Mouse (Mus musculus) urinary bladder, adult 2 months (tissue): ENCODE measurements around the gene Chd6. TPM values are rescaled to one million over a fixed set of nuclear protein-coding genes. Genes with fewer than 3 reads are reported as not detected.

Source experiments
- DNase-seq: peaks from one replicate; pipeline ENCODE4 v3.0.0; 2022; ENCODE audit warnings: low spot score
- polyA plus RNA-seq: library from polyadenylated mRNA; depleted of rRNA; stranded (reverse); fragments of >200 nt; gene quantifications from 2 replicates; pipeline ENCODE4 v1.2.3, GENCODE M21; 2012

Gene Chd6
- polyA plus RNA-seq, 1 experiment, result 26.4 TPM

GRCm38 (mm10) chr2:161075553-161075952 is 33.3 kb downstream of the Chd6 start:
- DNase-seq, result no peak

DNA sequence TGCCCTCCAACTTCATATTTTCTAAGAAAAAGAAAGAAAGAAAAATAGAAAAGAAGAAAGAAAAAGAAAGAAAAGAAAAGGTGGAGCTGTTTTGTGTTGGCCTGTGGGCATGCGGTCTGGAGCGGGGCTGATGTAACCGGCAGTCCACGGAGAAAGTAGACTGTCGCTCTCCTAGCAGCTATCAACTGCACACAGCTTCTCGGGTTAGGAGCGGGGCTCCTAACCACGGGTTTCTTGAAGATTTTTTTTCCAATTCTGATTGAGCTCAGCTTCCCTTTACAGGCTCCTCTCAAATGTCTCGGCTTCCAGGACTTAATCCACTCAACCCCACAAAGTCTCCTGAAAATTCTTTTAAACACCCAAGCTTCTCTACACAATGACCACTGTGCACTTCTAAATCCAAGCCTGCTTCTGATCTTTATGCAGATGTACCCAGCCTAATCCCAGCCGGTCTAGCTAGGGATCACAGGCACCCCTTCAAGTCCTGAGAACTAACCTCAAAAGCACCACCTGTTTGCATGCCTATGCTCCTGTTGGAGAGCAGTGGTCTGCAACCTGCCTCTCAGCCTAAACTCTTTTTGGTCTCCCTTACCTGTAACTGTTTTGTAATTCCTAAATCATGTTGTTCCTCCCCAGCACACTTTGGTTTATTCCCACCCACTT is 42.6 kb downstream of the Chd6 start:
- no peak for DNase-seq

GRCm38 (mm10) chr2:161065594-161065993 is 43.3 kb downstream of the Chd6 start:
- DNase-seq, result no peak

DNA sequence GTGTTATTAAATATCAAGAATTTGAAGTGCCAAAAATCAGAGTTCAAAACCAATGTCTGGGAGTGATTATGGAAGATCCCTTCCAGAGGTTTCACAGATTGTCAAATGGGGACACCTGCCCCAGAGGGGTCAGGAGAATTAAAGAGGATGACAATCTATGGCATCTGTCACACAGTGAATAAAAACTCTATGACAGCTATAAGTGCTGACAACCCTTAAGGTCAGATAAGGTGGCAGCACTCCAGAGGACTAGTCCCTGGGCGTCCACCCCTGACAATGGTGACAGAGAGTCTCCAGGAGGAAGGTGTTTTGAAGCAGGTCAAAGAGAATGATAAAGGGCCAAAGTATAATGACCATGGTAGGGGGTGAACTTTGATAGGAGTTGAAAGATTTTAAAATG is 44.0 kb downstream of the Chd6 start:
- DNase-seq, result no peak

DNA sequence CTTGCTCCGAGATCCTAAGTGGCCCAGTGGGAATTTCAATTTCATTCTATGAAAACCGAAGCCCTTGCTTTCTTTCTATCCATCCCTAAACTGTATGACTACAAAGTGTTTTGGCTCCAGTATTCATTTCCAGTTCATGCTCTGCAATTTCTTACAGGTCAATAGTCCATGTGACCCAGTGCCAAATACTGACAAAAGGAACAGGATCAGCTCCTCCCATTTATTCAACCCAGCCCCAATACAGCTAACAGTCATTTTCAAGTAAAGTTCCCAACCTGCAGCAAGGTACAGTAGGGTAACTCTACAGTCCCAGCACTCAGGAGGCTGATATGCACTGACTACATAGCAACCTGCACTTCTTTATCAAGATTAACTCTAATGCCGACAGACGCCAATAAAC is 50.0 kb downstream of the Chd6 start:
- no peak for DNase-seq

DNA sequence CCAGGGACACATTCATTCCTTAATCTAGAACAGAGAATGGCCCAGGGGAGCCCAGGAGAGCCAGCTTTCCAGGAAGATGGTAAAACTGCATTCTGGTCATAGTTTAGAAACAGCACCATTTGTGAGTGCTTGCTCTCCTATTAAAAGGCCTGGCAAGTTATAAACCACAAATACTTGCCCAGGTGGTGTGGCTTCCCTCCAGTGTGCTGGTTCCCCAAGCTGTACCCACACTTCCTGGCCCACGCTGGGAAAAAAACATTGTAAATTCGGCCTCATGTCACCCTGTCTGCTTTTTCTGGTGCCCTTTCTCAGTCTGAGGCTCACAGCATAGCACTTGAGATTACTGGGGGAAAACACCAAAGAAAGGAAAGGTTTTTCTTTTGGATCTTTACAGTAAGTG is 55.1 kb downstream of the Chd6 start:
- DNase-seq, result no peak

- DNase-seq, result no peak
Measured at GRCm38 (mm10) chr2:161052175-161052574, 56.7 kb downstream of the Chd6 start.

GRCm38 (mm10) chr2:161049426-161049825 is 59.4 kb downstream of the Chd6 start:
- DNase-seq, result no peak

- DNase-seq, result no peak
Measured at GRCm38 (mm10) chr2:161044492-161045201, 64.2 kb downstream of the Chd6 start.

GRCm38 (mm10) chr2:161042874-161043273 is 66.0 kb downstream of the Chd6 start:
- no peak for DNase-seq

- DNase-seq, result no peak
Measured at GRCm38 (mm10) chr2:161040743-161041142, 68.1 kb downstream of the Chd6 start.

DNA sequence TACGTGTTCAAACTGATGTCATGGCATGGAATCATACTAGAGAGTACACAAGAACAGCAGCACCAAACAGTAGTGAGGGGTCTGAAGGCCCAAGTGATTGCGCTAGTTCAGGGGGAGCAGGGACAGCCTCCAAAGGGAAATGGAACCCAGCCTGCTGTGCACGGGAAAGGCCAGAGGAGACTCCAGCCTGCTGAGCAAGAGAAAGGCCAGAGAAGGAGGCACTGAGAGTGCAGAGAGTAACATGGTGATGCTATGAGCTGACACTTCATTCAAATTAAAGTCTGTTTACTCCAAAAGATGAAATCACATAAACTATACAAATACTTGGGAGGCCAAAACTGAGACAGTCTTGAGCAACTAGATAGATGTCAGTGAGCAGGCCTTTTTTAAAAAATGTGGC is 71.1 kb downstream of the Chd6 start:
- DNase-seq, result no peak

GRCm38 (mm10) chr2:161033141-161033540 is 75.7 kb downstream of the Chd6 start:
- no peak for DNase-seq

DNA sequence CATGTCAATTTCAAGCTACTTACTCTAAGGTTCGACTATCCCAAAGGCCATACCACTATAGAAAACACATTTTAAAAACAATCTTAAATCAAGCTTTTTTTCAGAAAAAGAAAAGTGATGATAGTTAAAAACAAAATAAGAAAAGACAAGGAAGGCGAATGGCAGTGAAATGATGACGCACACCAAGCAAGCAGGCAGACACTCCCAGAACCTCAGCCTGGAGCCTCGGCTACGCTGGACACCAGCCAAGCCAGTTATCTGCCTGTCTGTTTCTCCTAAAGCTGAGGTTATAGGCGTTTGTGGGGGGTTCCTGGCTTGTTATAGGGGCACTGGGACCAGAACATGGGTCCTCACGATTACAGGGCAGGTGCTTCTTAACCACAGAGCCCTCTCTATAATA is 76.5 kb downstream of the Chd6 start:
- no peak for DNase-seq

GRCm38 (mm10) chr2:161024606-161025005 is 84.3 kb downstream of the Chd6 start:
- no peak for DNase-seq

DNA sequence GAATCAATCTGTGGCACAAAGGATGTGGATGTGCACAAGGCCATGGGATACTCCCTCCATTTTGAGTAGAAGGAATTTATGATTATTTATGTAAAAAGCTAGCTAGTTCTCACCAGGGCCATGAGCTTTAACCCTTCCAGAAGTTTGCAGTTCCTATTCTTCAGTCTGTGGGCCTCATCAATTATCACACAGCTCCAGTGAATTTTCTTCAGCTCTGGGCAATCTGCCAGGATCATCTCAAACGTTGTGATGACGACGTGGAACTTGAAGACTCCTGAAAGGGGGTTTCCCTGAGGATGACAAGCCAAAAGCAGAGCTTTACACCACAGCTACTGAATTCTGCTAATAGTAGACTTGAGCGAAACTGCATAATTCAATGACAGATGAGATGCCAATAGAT is 91.0 kb downstream of the Chd6 start:
- no peak for DNase-seq

DNA sequence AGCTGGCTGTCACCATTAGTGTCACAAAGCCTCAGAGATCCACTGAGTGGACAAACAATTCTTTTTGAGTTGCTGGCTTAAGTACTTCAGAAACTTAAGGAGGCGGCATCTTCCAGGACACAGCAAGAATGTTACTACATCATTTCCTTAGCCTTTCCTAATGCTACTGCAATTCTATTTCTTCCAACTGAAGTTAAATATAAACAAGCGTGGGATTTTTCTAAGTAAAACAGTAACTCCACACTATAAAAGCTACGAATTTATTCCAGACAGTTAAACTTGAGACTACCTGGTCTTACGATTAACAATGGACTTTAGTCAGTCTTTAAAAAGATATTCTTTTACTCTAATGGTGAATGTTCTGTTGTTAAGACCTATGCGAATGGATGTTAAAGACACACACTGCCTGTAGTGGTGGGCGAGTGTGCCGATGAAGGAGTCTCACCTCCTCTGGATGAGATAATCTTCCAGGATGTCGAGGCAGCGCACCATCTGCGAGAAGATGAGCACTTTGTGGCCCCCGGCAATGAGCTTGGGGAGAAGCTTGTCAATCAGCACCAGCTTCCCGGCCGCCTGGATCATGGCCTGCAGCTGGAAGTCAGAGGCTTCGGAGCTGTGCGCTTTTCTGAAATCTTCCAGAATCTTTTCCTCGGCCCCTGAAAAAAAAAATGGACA is 96.2 kb downstream of the Chd6 start:
- no peak for DNase-seq

DNA sequence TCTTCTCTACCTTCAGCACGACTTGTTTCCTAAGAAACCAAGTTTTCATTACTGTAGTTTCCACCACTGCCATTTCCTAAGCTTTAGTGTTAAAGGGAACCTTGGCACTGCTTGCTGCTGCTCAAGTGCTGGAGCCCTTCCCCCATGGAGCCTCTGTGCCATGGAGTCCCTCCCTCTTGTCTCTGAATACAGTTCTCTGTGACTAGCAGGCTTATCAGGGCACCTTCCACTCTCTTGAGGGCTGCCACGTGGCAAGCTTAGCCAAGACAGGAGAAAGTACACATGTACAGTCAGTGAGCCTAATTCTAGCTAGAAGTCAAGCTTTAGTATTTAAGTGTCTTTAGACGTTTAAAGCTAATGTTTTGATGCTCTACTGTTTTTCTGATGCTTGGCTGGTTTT is 104.5 kb downstream of the Chd6 start:
- DNase-seq, result no peak

GRCm38 (mm10) chr2:160996987-160997763 is 111.7 kb downstream of the Chd6 start:
- DNase-seq, result no peak

- no peak for DNase-seq
Measured at GRCm38 (mm10) chr2:160994181-160994580, 114.7 kb downstream of the Chd6 start.

- no peak for DNase-seq
Measured at GRCm38 (mm10) chr2:160992465-160992864, 116.4 kb downstream of the Chd6 start.

- no peak for DNase-seq
Measured at GRCm38 (mm10) chr2:160990339-160991070, 118.4 kb downstream of the Chd6 start.
